Mouse (Mus musculus): ENCODE measurements at regions not wholly inside any gene's neighbourhood (a gene's known extent, or its start where the extent isn't known, plus 50 kb on each side); places are given as distances from the start of the nearest gene placed in this dataset.

DNA sequence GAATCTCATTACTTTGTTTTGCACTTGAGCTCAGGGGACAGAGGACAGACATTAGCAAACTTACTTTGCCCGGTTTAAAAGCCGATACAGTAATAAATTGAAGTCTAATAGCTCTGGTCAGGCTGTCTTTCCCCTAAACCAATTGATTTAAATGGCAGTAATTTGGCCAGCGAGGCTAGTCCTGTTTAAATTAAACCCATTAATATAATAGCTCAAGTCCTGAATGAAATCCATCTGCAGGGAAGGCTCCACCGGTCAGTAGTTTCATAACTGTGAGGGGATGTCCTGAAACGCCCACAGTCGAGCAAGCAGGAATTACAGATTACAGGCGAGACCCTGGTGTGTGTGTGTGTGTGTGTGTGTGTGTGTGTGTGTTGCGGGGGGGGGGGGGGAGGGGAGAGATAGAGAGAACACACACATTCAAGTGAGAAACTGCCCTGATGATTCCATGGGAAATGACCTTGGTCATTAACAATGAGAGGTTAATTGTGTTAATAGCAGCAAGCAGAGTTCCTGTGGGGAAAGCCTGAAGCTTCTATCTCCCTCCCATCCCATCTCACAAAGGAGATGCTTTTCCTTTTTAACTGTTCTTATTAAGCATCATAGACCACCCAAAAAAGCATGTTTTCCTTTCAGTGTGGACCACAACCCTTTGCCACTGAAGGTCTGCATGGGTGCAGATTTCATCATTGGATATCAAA, 294.0 kb upstream of the Tle4 start:
- no peak for DNase-seq (ENCODE audit: low spot score)

DNA sequence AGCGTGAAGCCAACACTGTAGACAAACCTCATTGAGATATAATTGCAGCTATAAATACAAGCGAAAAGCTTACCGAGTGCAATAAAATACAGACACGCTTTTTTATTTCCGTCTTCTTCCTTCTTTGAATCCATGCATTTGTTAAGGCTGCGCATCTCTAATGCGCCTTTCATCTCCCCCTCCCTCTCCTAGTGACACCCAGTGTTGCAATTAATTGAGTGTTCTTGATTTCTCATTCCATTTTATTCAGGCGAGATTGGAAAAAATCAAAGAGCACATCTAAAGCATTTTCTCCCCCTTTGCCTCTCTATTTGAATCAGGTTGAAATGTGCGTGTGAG, 293.2 kb upstream of the Tle4 start:
- DNase-seq (ENCODE audit: low spot score) = no peak

DNA sequence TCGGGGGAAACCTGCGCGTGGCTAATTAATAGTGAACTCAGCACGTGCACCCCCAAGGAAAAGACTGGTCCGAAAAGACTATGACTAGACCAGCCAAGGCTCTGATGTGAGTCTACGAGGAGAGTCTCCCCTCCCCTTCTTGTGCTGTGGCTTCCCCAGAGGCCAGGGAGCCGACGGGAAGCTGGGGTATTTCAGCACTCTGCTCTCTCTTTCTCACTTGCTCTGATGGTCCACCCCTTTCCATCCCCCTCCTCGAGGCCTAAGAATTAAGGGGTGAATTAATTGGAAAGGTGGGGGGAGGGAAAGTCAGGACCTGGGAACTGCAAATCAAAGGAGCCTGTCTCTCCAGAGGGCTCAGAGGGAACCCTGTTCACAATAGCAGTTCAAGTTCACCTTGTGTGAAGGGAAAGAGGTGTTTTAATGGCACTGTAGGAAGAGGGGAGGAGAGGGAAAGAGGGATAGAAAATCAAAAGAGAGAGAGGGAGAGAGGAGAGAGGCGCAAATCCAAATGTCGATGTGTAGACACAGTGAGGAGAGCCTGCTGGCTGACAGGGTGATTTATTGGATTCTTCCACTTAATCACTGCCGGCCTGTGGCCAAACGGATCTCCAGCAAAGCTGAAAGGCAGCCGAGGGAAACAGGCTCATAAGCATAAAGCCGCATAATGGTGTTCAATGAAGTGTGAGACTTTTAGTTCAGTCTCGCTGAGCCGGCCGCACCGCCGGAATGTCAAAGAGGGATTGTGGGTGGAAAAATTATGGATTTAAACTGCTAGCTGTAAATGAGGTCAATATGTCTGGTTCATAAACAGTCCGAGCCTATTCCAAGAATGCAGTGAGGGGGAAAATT, 292.6 kb upstream of the Tle4 start:
- no peak for DNase-seq (ENCODE audit: low spot score)

DNA sequence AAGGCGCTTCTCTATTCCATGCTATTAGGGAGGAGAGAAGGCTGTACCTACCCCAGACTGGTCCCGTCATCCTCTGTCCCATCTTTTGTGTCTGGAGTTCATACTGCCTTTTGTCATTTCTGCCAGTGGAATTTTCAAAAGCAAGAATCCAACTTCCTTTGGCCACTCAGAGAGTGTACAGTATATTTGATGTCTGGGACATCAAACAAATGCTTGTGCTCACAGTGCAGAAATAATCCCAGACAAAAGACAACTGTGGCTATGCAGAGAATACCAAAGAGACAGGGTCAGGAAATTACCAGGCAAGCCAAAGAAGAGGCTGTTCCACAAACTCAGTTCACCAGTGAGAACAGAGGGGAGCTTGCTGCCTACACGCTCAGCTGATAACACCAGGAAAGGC, 291.9 kb upstream of the Tle4 start:
- DNase-seq (ENCODE audit: low spot score) = no peak

DNA sequence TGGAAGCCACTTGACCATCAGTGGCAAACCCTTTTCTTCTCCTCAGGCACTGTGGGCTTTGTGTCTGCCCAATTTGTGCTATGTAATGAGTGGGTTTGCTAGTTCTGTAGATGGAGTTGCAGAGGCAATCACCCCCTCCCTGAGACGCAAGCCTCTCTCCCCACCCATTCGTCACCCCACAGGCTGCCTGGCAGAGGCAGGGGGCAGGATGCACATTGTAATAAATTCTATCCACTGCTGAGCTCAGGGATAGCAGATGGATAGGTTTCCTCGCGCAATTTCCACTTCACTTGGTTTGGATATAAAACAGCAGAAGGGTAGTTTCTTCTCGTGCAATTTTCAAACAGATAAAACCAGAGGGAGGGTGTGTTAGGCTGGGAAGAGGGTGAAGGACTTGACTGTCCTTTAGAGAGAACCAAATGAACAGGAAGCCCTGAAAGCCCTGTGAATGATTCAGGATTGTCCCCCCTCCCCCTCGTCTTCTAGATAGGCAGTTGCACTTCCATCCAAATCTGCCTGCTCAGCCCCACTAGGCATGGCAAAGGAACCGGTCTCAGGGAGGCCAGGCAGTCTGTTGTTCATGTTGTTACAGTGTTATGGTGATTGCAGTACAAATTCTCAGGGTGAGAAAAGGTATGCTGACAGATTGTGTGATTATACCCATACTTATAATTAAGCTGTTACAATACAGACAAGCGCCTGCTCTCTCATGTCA, 286.0 kb upstream of the Tle4 start:
- DNase-seq (ENCODE audit: low spot score) = no peak

DNA sequence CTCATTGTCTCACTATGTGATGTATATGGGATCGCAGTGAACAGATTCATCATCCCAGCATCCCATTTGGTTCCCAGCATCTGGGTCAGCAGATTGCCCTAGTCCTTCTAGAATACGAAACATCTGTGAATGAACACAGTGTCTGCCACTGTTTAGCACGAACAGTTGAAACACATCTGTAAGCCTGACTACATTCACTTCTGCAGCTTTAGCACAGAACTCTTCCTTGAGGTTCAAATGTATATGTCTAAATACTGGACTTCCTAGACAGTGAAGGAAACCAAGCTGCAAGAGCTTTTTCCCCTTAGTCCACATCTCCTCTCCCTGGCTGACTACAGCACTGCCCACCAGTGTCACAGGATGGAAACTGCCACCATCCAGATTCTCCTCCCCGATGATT, 283.0 kb upstream of the Tle4 start:
- no peak for DNase-seq (ENCODE audit: low spot score)

DNA sequence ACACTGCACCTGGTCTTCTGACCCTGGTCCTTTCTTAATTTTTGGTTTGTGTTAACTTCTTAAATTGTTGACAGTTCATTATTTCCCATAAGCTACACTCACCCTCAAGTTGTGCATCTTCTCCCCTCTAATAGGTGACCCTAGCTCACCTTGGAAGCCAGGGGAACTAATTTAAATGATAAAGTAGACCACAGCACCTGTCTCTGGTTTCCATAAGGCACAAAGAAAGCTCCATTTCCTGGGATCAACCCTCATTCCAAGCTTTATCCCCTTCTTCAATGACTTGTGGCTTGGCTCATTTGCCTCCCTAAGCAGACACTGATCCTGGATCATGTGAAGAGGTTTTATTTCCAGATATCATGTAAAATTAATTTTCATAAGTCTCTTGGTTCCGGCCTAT, 276.1 kb upstream of the Tle4 start:
- no peak for DNase-seq (ENCODE audit: low spot score)

DNA sequence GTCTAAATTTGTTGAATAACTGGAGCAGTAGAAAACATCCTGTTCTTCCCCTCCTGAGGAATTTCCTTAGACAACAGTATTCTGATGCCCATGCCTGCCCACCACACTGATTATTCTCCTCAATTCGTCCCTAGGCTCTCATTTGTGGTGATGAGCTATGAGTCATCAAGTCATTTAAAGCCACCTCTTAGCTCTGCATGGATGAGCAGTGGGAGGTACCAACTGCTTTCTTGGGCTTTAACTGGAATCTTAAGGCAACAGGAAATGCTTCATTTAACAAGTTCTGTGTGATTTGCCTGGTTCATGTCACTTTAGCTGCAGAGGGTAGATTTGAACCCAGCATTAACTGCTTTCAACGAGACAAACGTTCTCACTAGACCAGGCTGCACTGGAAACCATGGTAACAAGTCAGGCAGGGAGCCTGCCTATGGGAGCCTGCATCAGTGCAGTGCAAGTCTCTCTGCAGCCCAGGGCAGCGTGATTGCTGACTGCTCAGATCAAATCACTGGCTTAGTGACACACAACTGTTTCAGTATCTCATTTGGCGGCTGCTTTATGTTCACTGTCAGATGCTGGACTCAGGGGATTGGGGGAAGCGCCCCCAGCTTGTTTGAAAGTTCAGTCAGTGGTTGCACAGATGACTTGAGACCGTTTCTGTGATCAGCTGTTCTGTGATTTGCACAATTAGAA, 273.5 kb upstream of the Tle4 start:
- no peak for DNase-seq (ENCODE audit: low spot score)

DNA sequence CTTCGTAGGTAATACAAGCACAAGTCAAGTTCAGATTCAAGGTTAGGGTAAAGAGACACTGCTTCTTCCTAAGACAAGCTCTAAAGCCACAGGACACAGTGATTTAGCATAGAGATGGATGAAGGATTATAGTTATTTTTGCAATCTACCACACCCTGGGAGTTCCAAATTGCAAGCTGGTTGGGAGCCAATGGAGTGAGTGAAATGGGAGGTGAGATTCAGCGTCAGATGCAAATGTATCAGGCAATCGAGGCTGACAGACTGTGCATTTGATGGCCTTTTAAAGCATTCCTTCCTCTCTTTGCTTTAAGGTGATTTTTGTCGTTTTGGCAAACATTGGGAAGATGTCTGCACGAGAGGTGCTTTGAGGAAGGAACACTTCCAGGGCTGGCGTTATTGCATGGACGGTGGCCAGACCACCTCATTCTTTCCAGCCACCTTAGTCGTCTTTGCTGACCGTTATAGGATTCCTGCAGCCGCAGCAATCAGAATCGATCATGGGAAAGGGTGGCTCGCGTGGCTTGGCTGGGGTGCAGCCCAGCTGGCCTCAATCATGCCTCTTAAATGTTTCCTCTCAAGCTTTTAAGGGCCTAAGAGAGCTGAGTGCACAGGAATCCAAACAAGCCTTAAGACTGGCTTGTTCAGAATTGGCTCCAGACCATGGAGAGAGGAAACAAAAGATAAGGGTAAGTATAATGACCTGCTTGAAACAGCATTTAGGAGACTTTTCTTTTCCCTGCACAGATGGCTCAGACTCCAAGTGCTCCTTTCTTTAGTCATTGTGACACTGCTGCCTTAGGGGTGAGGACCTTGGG, 265.0 kb upstream of the Tle4 start:
- DNase-seq (ENCODE audit: low spot score) = no peak

DNA sequence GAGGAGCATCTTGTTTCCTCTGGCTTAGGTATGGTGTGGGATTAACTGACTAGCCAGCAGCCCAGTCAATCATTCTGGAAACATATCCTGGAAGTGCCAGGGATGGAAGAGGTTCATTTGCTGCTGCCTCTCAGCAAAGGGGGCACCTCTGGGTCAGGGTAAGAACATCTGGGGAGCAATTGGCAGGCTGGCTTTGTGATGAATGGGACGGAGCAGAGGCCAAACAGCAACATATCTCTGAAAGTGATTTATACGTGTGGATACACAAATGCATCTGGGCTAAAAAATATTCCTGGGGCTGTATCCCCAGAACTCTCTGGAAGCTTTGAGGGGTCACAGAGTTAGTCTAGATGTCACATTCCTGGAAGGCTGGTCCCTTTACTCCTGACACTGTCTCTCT, 257.2 kb upstream of the Tle4 start:
- DNase-seq (ENCODE audit: low spot score) = no peak

DNA sequence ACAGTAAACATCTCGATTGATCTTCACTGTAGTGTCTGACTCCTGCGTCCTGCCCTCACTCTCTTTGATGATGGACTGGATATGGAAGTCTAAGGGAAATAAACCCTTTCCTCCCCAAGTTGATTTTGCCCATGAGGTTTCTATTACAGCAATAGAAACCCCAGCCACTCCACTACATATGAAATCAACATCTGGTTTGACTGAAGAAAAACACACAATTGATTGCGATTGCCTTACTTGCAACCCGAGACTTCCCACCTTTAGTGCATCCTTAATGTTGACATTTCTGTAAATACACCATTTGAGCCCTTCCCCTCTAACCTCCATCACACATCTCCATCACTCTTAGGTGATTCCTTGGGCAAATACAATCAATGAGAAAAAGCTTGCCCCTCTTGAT, 255.6 kb upstream of the Tle4 start:
- DNase-seq (ENCODE audit: low spot score) = no peak

DNA sequence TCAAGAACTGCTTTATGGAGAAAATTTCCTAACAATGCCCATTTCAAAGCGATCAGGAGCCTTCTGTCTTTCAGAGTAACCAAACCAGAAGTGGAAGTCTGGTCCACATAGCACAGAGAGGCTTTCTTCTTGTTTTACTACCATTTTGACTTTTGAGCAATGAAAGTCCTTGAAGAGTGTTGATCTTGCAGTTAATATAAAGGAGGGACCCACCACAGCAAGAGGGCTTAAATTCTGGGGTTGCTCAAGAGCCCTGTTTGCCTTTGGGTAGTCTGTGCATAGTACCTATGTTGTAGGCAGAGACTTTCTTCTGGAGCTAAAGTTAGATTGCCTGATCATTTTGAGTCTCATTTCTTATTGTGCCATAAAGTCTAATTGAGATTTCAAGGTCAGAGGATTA, 251.7 kb upstream of the Tle4 start:
- no peak for DNase-seq (ENCODE audit: low spot score)

DNA sequence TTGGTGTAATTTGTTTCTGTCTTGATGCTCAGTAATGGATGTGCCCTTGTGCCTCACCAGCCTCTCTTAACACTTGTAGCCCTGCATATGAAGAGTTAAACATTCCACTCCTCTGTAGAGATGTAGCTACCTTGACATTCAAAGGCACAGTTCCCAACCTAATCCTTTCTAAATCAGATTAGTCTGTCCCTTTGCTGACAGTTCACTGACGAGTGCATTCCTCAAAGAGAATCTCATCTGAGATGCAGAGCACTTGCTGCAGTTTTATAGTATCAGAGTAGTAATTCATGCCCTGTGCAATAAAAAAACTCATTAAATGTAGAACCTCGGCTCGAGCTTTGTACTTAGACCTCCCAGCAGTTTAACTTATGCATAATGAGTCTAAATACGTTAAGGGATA, 249.3 kb upstream of the Tle4 start:
- DNase-seq (ENCODE audit: low spot score) = no peak

DNA sequence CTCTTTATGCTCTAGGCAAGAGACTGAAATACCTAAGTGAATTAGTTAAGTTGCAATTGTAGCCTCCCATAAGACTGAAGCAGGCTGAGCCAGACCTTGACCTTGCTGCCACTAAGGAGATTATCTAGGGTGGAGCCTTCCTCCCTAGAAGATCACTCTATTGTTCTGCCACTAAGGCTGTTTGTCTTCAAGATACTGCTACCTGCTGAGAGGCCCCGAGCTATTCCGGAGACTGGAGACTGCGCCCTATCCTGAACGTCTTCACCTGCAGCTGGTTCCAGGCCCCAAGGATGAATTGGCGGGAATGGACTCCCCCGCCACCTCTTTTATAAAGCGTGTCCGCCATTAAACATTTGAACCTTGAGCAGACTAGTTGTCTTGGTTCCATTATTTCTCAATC, 237.8 kb upstream of the Tle4 start:
- no peak for DNase-seq (ENCODE audit: low spot score)

DNA sequence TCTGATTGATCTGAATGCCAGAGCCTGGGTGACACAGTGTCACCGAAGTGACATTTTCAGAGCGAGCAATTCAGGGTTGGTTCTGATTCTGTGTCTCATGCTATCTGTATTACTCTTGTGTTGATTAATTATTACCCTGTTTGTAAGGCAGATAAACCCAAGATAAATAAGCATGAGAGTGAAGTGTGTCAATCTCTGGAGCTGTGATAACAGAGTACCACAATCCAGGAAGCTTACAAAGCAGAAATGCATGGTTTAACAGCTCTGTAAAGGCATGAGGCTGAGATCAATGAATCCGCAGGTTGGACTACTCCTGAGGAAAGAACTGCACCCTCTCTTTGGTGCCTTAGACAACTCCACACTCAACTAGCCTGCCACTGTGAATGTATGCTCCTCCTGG, 218.5 kb upstream of the Tle4 start:
- no peak for DNase-seq (ENCODE audit: low spot score)

DNA sequence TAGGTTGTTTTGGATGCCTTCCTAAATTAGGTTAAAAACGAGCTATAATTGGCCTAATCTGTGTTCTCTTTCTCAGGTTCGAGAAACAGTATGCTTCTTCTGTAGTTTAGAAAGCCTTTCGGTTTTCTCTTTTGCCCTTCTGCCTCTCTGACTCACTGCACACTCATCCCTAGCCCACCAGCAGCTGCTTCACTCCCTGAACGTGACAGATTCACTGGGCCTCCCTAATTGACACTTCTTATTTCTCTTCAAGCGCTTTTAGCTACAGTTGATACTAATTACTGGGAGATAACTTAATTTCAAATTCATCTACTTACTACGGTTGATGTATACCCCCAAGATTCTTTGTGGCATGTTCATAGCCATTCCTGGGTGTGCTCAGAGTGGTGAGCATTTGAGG, 208.9 kb upstream of the Tle4 start:
- DNase-seq (ENCODE audit: low spot score) = no peak

DNA sequence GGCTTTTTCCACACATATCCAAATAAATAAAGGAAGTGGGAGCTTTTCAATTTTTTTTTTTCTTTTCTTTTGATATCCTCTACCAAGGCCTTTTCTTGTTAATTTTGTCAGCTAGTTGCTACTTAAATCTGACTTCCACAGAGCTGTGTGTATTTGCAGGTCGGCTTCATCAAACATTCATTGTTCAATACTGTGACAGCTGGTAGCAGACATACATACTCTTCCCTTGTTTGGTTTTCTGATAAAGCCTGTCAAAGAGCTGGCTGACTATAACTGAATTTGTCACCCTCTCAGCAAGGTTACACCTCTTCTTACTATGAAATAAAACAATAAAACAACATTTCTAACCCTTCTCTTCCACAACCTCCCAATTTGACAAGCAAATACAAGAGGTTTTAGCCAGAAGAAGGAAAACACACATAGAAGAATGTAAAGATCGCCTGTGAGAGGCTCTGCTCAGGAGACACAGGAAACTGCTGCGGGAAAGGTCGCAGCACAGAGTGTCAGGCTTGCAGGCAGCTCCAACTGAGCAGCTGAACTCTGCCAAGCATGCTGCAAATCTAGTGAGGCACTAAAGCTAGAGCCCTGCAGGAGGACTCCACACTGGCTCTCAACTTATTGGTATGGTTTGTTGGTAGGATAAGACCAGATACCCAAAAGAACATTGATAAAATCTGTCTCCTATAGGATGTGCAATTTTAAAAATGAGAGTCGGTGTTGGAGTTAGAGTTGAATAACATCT, 205.2 kb upstream of the Tle4 start:
- DNase-seq (ENCODE audit: low spot score) = no peak

DNA sequence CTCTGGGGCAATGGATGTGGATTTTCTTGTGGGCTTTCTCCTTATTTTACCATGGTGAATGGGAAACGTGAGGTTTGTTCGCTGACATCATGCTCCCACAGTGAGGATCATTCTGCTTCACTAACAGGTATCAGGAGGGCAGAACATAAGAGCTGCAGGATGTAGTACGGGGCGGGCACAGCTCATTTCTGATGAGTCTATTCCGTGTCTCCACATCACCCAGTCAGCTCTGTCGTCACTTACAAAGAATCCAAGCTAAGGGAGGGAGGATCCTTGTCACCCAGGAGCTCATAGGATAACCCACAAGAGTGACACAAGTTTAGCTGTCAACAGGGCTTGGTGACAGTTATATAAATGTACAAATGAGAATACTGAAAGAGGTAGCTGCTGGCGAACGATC, 203.8 kb upstream of the Tle4 start:
- no peak for DNase-seq (ENCODE audit: low spot score)

DNA sequence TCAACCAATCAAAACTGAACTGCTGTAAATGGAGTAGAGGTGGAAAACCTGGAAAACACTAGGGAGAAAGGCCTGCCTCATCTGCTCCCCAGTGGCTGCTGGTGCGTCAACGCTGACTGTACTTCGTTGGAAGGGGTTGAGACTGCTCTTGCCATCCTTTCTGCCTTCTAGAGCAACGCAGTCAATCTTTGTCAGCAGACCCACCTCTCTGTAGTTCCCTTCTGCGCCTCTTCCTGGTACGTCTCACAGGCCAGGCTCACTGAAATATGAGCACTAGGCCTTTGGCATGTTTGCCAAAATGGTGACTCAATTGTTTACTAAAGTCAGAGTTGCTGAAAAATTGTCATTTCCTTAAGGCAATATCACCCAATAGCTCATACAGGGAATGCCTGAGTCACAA, 201.2 kb upstream of the Tle4 start:
- no peak for DNase-seq (ENCODE audit: low spot score)

DNA sequence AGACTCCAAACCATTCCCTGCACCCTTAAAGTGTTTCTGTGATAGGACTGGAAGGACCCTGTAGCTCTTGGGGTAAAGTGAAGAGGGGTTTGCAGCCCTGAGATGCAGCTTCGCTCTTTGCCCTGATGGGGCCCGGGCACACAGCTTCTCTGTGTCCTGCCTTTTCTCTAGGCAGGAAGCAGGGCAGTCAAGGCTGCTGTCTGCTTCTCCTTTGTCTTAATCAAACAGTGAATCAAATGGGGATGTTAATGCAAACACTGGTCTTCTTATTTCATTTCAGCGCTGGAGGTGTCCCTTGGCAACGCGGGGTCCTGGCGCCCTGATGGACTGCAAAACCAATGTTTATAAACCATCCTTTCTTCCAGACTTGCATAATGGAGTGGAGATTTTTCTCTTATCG, 200.6 kb upstream of the Tle4 start:
- DNase-seq (ENCODE audit: low spot score) = no peak

DNA sequence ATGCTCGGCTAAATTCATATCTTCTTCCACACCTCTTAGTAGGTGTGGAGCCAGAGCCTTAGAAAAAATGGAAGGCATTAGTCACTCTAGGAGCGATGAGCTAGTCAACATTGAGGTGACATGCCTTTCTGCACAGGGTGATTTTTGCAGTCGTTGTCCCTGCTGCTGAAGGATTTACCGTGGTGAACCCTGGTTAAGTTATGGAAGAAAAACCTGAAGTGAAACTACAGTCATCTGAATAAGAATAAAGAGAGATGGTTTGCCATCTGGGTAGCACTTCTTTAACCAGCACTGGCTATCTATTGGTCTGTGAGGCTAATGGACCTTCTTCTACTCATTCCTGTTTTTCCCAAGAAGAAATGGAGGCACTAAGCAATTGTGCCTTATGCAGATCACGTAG, 198.1 kb upstream of the Tle4 start:
- DNase-seq (ENCODE audit: low spot score) = no peak

Data from spleen, adult 12 weeks (tissue).